Mouse (Mus musculus) forelimb bud, embryonic 11.5 days (tissue): ENCODE measurements around the gene Strc.
A peak's percentile ranks its signal among the peaks of the same experiment; 100 is the strongest.
"Not testable (repeated sequence)": the region's sequence is repeated elsewhere in the genome, so short reads cannot be mapped to it uniquely, and the experiment has no call there.

ENCODE experiments used
- DNase-seq: peaks from one replicate; pipeline ENCODE4 v3.0.0-alpha.2; 2012; ENCODE audit warnings: low read depth, low spot score

Strc gene

DNA sequence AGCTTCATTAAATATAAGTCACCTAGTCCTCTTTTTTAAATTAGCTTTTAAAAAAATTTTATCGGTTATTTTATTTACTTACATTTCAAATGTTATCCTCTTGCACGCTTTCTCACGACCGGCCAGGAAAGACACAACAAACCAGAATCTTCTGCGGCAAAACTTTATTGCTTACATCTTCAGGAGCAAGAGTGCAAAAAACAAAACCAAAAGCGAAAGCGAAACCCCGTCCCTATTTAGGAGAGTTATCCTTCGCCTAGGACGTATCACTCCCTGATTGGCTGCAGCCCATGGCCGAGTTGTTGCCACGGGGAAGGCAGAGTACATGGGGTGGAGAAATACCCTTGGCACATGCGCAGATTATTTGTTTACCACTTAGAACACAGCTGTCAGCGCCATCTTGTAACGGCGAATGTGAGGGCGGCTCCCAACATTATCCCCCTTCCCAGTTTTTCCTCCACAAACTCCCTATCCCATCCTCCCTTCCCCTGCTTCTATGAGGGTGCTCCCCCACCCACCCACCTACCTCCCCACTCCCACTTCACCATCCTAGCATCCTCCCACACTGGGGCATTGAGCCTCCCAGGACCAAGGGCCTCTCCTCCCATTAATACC is at the start of gene Strc:
Gene Strc (minus strand): TSS at position 208 of the 615 bp plus-strand sequence.
- not testable (repeated sequence) for DNase-seq

GRCm38 (mm10) chr2:121434854-121435253 is 47.9 kb upstream of the Strc start:
- no peak for DNase-seq

DNA sequence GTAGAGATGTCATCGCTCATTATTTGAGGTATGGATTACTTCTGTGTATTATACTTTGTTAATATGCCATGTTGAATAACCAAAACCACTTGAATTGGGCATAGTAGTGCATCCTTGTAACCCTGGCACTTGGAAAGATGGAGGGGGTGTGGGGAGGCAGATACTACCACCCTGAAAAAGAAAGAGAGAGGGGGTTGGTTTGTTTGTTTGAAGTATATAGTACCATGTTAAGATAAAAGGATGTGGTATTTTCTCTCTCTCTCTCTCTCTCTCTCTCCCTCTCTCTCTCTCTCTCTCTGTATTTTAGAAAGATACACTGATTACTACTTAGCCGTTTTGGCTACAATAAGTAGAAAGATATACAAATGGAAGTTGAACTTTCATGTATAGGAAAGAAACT is 38.9 kb upstream of the Strc start:
- DNase-seq: no peak

DNA sequence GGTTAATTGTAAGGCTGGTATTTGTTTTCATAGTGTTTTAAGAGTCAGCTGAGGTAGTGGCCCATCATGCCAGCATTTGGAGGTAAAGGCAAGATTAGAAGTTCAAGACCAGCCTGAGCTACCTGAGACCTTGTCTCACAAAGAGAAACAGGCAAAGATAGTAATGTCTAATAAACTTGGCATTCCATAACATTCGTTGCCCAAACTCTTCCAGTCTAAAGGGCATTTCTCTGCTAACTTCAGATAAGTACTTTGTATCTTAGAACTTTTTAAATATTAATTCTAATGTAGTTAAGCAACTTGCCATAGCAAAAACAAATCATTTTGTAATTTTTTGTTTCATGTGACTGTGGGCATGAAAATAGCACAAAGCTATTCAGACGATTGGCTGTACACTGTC is 36.2 kb upstream of the Strc start:
- DNase-seq: no peak

- no peak for DNase-seq
These were observed 31.5 kb upstream of the Strc start for GRCm38 (mm10) chr2:121418476-121418875.

- DNase-seq: no peak
These were observed 29.4 kb upstream of the Strc start for GRCm38 (mm10) chr2:121416356-121416755.

DNA sequence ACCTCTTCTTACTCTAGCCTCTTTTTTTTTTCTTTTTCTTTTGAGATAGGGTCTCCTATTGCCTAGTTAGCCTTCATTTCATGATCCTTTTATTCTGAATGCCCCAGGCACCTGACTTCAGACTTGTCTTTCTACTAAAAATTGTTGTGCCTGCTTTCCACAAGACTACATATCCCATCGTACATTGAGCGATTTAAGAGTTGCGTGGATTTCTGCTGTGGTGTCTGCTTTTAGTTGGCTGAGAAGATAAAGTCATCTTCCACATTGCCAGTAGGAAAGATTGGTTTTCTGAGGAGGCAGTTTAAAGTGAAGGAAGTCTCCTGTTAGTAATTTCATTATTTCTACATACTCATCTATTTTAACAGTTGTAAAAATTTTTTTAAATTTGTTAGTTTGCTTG is 28.6 kb upstream of the Strc start:
- DNase-seq: no peak

GRCm38 (mm10) chr2:121415103-121415502 is 28.1 kb upstream of the Strc start:
- DNase-seq: no peak

- DNase-seq: peak; percentile 35
These were observed 27.2 kb upstream of the Strc start for GRCm38 (mm10) chr2:121414139-121414685.

GRCm38 (mm10) chr2:121413387-121414042 is 26.5 kb upstream of the Strc start, which contains the start of the genes Pdia3 and Catsper2:
Gene Pdia3 (plus strand): TSS chr2:121413775.
Gene Catsper2 (minus strand): TSS chr2:121413792.
- peak; percentile 93 for DNase-seq

- no peak for DNase-seq
These were observed 25.9 kb upstream of the Strc start for GRCm38 (mm10) chr2:121412843-121413386.

GRCm38 (mm10) chr2:121408160-121408559 is 21.2 kb upstream of the Strc start:
- DNase-seq: peak; percentile 51

DNA sequence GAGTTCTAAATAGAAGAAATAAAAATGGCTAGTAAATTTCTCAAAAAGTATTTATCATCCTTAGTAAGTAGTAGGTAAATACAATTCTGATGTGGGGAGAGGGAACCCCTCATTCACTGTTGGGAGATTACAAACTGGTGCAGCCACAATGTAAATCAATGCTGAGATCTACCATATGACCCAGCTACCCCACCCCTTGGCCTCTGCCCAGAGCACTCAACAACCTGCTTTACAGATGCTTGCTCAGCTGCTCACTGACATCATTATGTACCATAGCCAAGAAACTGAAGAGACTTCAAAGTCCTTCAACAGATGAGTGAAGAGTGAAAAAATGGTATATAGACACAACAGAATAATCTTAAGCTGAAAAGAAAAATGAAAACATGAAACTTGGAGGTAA is 16.3 kb upstream of the Strc start:
- no peak for DNase-seq

- peak; percentile 73 for DNase-seq
These were observed 9.7 kb upstream of the Strc start for GRCm38 (mm10) chr2:121396624-121397023.

DNA sequence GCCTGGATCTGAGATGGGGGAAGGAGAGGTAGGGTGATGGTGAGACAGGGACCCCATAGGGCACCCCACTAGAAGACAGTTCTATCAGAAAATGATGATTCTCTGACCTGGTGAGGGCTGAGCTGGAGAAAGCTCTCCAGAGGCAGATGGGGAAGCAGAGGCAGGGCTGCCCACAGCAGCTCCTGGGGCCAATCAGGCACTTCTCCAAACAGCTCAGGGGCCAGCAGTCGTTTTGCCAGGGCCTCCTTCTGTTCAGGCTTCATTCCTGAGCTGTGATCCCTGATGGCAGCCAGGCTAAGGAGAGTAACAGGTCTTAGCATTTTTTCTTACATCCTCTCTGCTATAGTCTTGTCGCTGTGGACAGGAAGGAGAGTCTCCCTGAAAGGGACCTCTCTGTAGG is 12.2 kb downstream of the Strc start:
- DNase-seq: no peak

DNA sequence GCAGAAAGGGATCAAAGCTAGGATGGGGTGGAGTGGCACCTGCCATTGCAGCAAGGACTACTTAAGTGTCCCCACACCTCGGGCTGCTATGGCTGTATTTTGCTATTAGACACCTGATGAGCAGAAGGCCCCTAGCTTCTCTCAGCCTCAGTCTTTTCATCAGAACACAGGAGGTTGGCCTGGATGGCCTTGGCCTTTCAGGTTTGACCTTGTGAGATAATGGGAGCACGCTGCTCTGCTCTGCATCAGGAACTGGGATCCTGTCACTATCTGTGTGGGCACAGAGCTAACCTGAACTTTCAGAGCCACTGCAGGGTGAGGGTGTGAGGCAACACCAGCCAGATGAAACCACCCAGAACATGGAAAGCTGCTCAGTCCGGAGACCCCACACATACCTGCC is 14.7 kb downstream of the Strc start:
- no peak for DNase-seq

GRCm38 (mm10) chr2:121370921-121371320 is 16.0 kb downstream of the Strc start:
- no peak for DNase-seq

DNA sequence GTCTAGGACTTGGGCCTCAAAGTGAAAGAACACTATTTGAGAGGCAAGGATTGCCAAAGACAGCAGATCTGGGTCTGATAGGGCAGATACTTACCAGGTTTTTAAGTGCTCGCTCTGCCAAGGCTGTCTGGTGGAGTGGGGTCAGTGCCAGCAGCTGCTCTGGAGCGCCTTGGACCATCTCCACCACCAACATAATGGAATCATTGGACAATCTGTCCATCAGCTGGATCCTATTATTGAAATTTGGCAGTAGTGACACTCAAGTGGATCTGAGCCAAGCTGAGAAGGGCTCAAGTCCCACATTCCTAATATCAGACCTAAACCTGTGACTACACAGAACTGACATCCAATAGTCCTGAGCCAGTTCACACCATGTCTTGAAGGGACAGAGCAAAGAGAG is 18.1 kb downstream of the Strc start:
- no peak for DNase-seq

- DNase-seq: no peak
These were observed 23.3 kb downstream of the Strc start for GRCm38 (mm10) chr2:121363656-121364055.

DNA sequence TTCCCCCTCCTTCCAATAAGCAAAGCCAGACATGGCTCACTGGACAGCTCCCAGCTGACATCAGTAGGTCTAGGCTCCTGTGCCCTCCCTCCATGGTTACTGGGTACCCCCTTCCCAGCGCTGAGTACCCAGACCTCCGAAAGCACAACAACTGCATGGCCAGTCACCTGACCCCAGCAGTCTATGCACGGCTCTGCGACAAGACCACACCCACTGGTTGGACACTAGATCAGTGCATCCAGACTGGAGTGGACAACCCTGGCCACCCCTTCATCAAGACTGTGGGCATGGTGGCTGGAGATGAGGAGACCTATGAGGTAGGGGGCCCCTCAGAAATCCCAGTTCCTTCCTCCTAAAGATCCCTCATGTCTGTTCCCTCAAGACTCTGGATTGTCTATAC is 27.5 kb downstream of the Strc start:
- no peak for DNase-seq

DNA sequence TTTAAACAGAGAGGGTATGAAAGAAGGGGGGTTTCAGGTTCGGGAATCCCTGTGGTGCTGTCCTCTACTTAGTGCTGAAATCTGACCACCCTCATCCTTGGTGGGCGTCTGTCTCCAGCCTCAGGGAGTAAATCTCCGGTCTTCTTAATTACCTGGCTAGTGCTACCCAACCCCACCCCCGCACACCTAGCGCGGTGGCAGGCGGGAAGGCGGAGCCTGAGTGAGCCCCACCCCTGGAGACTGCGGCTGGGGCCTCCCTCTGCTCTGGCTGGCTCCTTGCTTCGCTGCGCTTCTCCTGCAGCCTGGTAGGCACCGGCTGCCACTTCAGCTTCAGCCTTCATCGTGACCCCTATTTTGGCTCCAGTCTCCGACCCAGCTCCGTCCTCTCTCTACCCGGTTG is 28.6 kb downstream of the Strc start:
- peak; percentile 62 for DNase-seq

GRCm38 (mm10) chr2:121357961-121358360 is 29.0 kb downstream of the Strc start:
- DNase-seq: no peak

DNA sequence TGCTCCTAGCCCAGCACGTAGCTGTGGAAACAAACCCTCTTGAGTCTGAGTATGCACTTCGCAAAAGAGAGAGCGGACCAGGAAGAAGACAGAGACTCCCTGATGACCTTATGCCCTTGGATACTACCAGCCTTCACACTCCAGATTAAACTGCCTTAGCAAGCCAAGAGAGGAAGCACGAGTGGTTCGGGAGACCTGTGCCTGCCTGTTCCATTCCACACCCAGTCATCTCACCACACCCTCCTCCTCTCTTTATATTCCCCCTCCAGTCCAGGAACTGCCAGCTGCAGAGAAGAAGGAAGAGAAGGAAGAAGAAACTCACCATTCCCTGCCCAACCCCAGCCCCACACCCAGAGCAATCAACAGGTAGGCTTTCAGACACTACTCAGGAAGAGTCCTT is 29.5 kb downstream of the Strc start, which contains the start of gene Ckmt1:
Gene Ckmt1 (plus strand): TSS at position 221 of the 400 bp plus-strand sequence.
- no peak for DNase-seq
